Mouse (Mus musculus): ENCODE data around the gene Samd5. TPM values are rescaled to one million over a fixed set of nuclear protein-coding genes. Genes with fewer than 3 reads are reported as not detected.

The Samd5 gene
- polyA plus RNA-seq, 1 experiment from 2014 or later, result 0.66 TPM

GRCm38 (mm10) chr10:9579374-9579773, 95.6 kb downstream of the Samd5 start:
- no peak for ATAC-seq
- H3K9ac ChIP-seq (replicated peaks), result no peak overlapping the region
- H3K4me2 ChIP-seq (ENCODE audit: low read depth, low read length), result no peak overlapping the region
- no peak overlapping the region for H3K4me3 ChIP-seq (ENCODE audit: low read depth, low read length)
- H3K9me3 ChIP-seq (ENCODE audit: low read length), result no peaks in the 10 kb centered on the region
- no peaks in the 10 kb centered on the region for H3K27me3 ChIP-seq (ENCODE audit: insufficient read depth, low read length)
- H3K36me3 ChIP-seq (replicated peaks; ENCODE audit: insufficient read depth, low read length), result no peaks in the 10 kb centered on the region
- TF ChIP-seq EP300 (IDR thresholded peaks at IDR 0.05; ENCODE audit: low read depth) (no peak), CTCF (IDR thresholded peaks at IDR 0.05; ENCODE audit: low read depth) (no peak)
- 76% methylated on average over 5 of the region's 5 CpGs for WGBS (ENCODE audit: insufficient replicate concordance)
- H3K4me1 ChIP-seq (ENCODE audit: insufficient read depth), result no peaks in the 10 kb centered on the region
- no peak overlapping the region for H3K27ac ChIP-seq (ENCODE audit: low read depth)
- no peak for DNase-seq

GRCm38 (mm10) chr10:9575605-9576004, 99.4 kb downstream of the Samd5 start:
- Histone ChIP-seq H3K4me1 (ENCODE audit: insufficient read depth) (no peaks in the 10 kb centered on the region), H3K36me3 (replicated peaks; ENCODE audit: insufficient read depth, low read length) (no peaks in the 10 kb centered on the region), H3K27me3 (ENCODE audit: insufficient read depth, low read length) (no peaks in the 10 kb centered on the region), H3K4me2 (ENCODE audit: low read depth, low read length) (no peak overlapping the region), H3K9me3 (ENCODE audit: low read length) (no peaks in the 10 kb centered on the region), H3K27ac (ENCODE audit: low read depth) (no peak overlapping the region), H3K4me3 (ENCODE audit: low read depth, low read length) (no peak overlapping the region), H3K9ac (replicated peaks) (no peak overlapping the region)
- peak; percentile 73 for DNase-seq
- ATAC-seq, result no peak
- TF ChIP-seq CTCF (IDR thresholded peaks at IDR 0.05; ENCODE audit: low read depth) (peak; percentile 81), EP300 (IDR thresholded peaks at IDR 0.05; ENCODE audit: low read depth) (no peak)
- WGBS (ENCODE audit: insufficient replicate concordance), result 26% methylated on average over 4 of the region's 4 CpGs

- DNase-seq, result no peak
- no peak overlapping the region for H3K4me2 ChIP-seq (ENCODE audit: low read depth, low read length)
Observed at GRCm38 (mm10) chr10:9574135-9574534, 100.9 kb downstream of the Samd5 start.

More at GRCm38 (mm10) chr10:9574135-9574534, 100.9 kb downstream of the Samd5 start:
- no peak overlapping the region for H3K4me3 ChIP-seq (ENCODE audit: low read depth, low read length)
- H3K4me1 ChIP-seq (ENCODE audit: insufficient read depth), result no peaks in the 10 kb centered on the region
- H3K9ac ChIP-seq (replicated peaks), result no peak overlapping the region
- WGBS (ENCODE audit: insufficient replicate concordance), result 54% methylated on average over 4 of the region's 4 CpGs
- no peak overlapping the region for H3K27ac ChIP-seq (ENCODE audit: low read depth)
- no peaks in the 10 kb centered on the region for H3K36me3 ChIP-seq (replicated peaks; ENCODE audit: insufficient read depth, low read length)
- TF ChIP-seq EP300 (IDR thresholded peaks at IDR 0.05; ENCODE audit: low read depth), result no peak
- no peak for TF ChIP-seq CTCF (IDR thresholded peaks at IDR 0.05; ENCODE audit: low read depth)
- ATAC-seq, result no peak
- H3K9me3 ChIP-seq (ENCODE audit: low read length), result no peaks in the 10 kb centered on the region
- no peaks in the 10 kb centered on the region for H3K27me3 ChIP-seq (ENCODE audit: insufficient read depth, low read length)

Other genes starting within 250 kb of the Samd5 start
- gene Stxbp5, start 225.9 kb upstream of the Samd5 start, polyA plus RNA-seq (2015; fragmentation: Nextera tagmentation; extraction: Ambion mirVana), result 1.9 and 2.2 TPM in 2 replicates